Mouse (Mus musculus): ENCODE measurements around the gene Ripply1. TPM values are rescaled to one million over a fixed set of nuclear protein-coding genes. Genes with fewer than 3 reads are reported as not detected.

Gene Ripply1
- polyA plus RNA-seq, 1 experiment from 2014 or later: not detected

DNA sequence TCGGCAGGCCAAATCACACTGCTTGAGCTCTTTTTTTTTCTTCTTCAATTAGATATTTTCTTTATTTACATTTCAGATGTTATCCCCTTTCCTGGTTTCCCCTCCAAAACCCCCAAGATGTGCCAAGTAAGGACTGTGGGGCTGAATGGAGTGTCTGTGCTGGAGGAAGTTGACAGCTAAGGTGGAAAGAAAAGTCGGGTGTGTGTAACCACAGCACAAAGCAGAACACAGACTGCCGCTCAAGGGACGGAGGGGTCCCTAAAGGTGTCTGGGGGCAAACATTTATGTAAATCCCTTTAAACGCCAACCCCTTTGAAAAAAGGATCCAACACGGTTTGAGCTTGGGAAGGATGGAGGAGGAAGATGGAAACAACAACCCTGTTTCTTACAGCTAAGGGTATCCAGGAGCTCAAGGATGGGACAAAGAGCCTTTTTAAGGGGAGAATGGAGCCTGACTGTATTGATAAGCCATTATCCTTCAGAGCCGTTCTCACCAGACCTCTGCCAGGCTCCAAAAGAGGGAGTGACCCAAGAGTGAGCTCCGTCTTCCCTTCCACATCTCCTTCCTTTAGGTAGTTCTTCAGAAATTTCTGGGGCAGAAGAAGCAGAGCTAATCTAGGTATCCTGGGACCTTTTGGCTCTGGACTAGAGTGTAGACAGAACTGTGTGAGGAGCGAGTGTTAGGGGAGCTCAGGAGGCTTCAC, 31.3 kb upstream of the Ripply1 start:
- no peaks in the 10 kb centered on the region for H3K36me3 ChIP-seq (replicated peaks; ENCODE audit: insufficient read depth, low read length)
- H3K27ac ChIP-seq (ENCODE audit: low read depth): peak overlapping the region; percentile 48; the same call in 1 of the 2 replicates
- peak; percentile 73 for ATAC-seq
- H3K27me3 ChIP-seq (ENCODE audit: insufficient read depth, low read length): no peaks in the 10 kb centered on the region
- H3K4me1 ChIP-seq (ENCODE audit: insufficient read depth): peaks cover 21% of the 10 kb centered on the region
- no peak for DNase-seq
- no peak overlapping the region for H3K4me3 ChIP-seq (ENCODE audit: low read depth, low read length)
- 40% methylated on average over 9 of the region's 9 CpGs for WGBS (ENCODE audit: insufficient replicate concordance)
- no peak overlapping the region for H3K9ac ChIP-seq (replicated peaks)
- H3K9me3 ChIP-seq (ENCODE audit: low read length): no peaks in the 10 kb centered on the region
- TF ChIP-seq CTCF (IDR thresholded peaks at IDR 0.05; ENCODE audit: low read depth): no peak
- peak overlapping the region; percentile 29; the same call in 1 of the 2 replicates for H3K4me2 ChIP-seq (ENCODE audit: low read depth, low read length)

DNA sequence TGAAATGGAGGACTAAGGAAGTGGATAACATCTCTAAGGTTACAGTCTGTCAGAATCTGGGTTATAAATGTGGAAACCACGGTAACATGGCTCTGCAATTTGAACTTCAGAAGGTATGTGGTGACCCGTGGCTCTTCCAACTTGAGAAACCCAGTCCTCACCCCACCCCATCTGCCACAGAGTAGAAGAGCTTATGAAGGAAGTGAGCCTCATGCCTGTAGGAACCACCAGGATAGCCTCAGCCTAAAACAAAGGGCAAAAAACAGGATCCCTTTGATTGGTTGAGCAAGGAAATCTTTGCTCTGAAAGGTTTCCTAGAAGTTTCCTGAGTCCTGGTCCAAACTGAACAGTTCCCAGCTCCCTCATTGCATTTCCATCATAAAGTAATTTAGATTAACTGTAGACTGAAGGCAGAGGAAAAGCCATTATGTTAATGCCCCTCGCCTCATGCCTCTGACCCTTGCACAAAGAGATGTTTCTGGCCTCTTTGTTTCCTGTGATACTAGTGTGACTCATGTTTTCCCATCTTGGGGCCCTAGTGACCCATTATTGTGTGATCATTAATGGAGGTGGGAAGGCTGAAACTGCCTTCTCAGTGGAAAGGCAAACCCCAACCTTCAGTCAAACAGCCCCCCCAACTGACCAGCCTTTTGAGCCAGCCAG, 30.6 kb upstream of the Ripply1 start:
- H3K4me3 ChIP-seq (ENCODE audit: low read depth, low read length): no peak overlapping the region
- no peaks in the 10 kb centered on the region for H3K9me3 ChIP-seq (ENCODE audit: low read length)
- TF ChIP-seq EP300 (IDR thresholded peaks at IDR 0.05; ENCODE audit: low read depth) (no peak), CTCF (IDR thresholded peaks at IDR 0.05; ENCODE audit: low read depth) (no peak)
- peaks cover 21% of the 10 kb centered on the region for H3K4me1 ChIP-seq (ENCODE audit: insufficient read depth)
- no peaks in the 10 kb centered on the region for H3K36me3 ChIP-seq (replicated peaks; ENCODE audit: insufficient read depth, low read length)
- DNase-seq: no peak
- H3K27ac ChIP-seq (ENCODE audit: low read depth): no peak overlapping the region
- H3K4me2 ChIP-seq (ENCODE audit: low read depth, low read length): no peak overlapping the region
- no peak overlapping the region for H3K9ac ChIP-seq (replicated peaks)
- H3K27me3 ChIP-seq (ENCODE audit: insufficient read depth, low read length): no peaks in the 10 kb centered on the region
- 51% methylated on average over 3 of the region's 3 CpGs for WGBS (ENCODE audit: insufficient replicate concordance)
- no peak for ATAC-seq

DNA sequence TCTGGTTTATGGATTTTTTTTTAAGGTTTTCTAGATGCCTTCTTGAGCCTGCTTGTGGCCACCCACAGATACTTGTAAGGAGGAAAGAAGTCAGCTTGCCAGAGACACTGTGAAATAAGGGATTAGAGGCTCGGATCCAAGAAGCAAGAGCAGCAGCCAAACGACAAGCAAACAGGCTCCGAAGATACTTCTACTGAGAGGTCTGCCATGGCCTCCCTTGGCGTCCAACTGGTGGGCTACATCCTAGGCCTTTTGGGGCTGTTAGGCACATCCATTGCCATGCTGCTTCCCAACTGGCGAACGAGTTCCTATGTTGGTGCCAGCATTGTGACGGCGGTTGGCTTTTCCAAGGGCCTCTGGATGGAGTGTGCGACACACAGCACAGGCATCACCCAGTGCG, 26.3 kb upstream of the Ripply1 start:
- Histone ChIP-seq H3K36me3 (replicated peaks; ENCODE audit: insufficient read depth, low read length) (no peaks in the 10 kb centered on the region), H3K9me3 (ENCODE audit: low read length) (no peaks in the 10 kb centered on the region), H3K9ac (replicated peaks) (no peak overlapping the region), H3K27ac (ENCODE audit: low read depth) (no peak overlapping the region), H3K27me3 (ENCODE audit: insufficient read depth, low read length) (no peaks in the 10 kb centered on the region), H3K4me2 (ENCODE audit: low read depth, low read length) (no peak overlapping the region), H3K4me3 (ENCODE audit: low read depth, low read length) (no peak overlapping the region), H3K4me1 (ENCODE audit: insufficient read depth) (peaks cover 8% of the 10 kb centered on the region; the same call in 1 of the 2 replicates)
- ATAC-seq (no peak), DNase-seq (no peak)
- TF ChIP-seq CTCF (IDR thresholded peaks at IDR 0.05; ENCODE audit: low read depth) (no peak), EP300 (IDR thresholded peaks at IDR 0.05; ENCODE audit: low read depth) (no peak)
- WGBS (ENCODE audit: insufficient replicate concordance): 85% methylated on average over 10 of the region's 10 CpGs

DNA sequence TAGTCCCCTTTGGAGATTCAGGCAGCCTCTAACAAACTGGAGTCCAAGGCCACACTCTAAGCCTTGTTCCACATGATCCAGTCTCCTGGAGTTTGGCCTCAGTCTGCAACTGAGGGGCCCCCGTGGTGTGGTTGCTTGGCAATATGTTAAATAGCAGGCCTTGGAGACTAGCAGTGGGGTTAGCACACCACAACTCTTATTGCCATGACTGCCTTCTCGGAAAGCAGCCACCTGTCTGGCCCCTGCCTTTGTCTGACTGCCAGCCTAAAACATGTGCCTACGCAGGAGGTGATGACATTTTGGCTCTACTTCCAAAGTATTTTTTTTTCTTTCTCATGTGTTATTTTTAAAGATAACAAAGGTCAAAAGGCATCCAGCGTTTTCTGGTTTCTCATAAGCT, 25.9 kb upstream of the Ripply1 start:
- no peak for TF ChIP-seq CTCF (IDR thresholded peaks at IDR 0.05; ENCODE audit: low read depth)
- no peak for TF ChIP-seq EP300 (IDR thresholded peaks at IDR 0.05; ENCODE audit: low read depth)
- Histone ChIP-seq H3K27me3 (ENCODE audit: insufficient read depth, low read length) (no peaks in the 10 kb centered on the region), H3K27ac (ENCODE audit: low read depth) (peak overlapping the region; percentile 64), H3K9ac (replicated peaks) (no peak overlapping the region), H3K4me3 (ENCODE audit: low read depth, low read length) (no peak overlapping the region), H3K9me3 (ENCODE audit: low read length) (no peaks in the 10 kb centered on the region), H3K36me3 (replicated peaks; ENCODE audit: insufficient read depth, low read length) (no peaks in the 10 kb centered on the region), H3K4me2 (ENCODE audit: low read depth, low read length) (no peak overlapping the region), H3K4me1 (ENCODE audit: insufficient read depth) (peaks cover 4% of the 10 kb centered on the region; the same call in 1 of the 2 replicates)
- ATAC-seq: peak; percentile 80
- 55% methylated on average over 4 of the region's 4 CpGs for WGBS (ENCODE audit: insufficient replicate concordance)
- peak; percentile 19 for DNase-seq

DNA sequence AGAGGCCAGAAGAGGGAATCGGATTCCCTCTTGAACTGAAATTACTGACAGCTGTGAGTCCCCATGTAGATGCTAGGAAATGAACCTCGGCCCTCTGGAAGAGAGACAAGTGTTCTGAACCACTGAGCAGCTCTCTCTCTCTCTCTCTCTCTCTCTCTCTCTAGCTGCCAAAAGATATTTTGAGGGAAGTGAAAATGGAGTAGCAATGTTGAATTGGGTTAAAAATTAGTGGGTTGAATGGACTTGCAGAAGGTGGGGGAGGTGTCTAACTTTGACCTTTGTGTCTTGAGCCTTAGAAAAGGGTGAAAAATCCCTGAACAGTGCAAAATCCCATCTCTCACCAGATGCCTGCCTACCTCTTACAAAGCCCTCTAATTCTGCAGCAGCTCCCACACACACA, 25.2 kb upstream of the Ripply1 start:
- DNase-seq: no peak
- WGBS (ENCODE audit: insufficient replicate concordance): 78% methylated on average over 2 of the region's 2 CpGs

DNA sequence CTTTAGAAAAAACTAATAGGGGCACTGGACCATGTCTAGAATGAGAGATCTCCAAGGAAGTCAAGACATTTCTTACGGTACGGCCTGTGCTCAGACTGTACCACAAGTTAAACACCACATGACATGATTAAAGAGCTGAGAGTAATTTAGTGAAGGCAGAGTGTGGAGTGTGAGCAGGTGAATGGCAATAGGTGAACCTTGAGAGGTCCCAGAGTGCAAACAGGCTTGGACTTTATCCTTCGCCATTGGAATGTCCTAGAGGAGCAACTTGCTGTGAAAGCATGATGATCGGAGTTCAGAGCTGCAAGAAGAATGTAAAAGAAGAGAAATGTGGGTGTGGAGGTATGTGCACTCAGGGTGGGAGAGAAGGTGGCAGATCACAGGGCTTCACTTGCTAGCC, 23.8 kb upstream of the Ripply1 start:
- Histone ChIP-seq H3K4me3 (ENCODE audit: low read depth, low read length) (no peak overlapping the region), H3K27ac (ENCODE audit: low read depth) (no peak overlapping the region), H3K36me3 (replicated peaks; ENCODE audit: insufficient read depth, low read length) (no peaks in the 10 kb centered on the region), H3K9me3 (ENCODE audit: low read length) (no peaks in the 10 kb centered on the region), H3K4me2 (ENCODE audit: low read depth, low read length) (no peak overlapping the region), H3K9ac (replicated peaks) (no peak overlapping the region), H3K27me3 (ENCODE audit: insufficient read depth, low read length) (no peaks in the 10 kb centered on the region), H3K4me1 (ENCODE audit: insufficient read depth) (no peaks in the 10 kb centered on the region)
- ATAC-seq (no peak), DNase-seq (no peak)
- TF ChIP-seq EP300 (IDR thresholded peaks at IDR 0.05; ENCODE audit: low read depth) (no peak), CTCF (IDR thresholded peaks at IDR 0.05; ENCODE audit: low read depth) (no peak)
- 80% methylated on average over 4 of the region's 4 CpGs for WGBS (ENCODE audit: insufficient replicate concordance)

More for the DNA sequence above, 25.2 kb upstream of the Ripply1 start:
- Histone ChIP-seq H3K9ac (replicated peaks) (no peak overlapping the region), H3K9me3 (ENCODE audit: low read length) (no peaks in the 10 kb centered on the region), H3K27ac (ENCODE audit: low read depth) (peak overlapping the region; percentile 64), H3K4me1 (ENCODE audit: insufficient read depth) (no peaks in the 10 kb centered on the region), H3K4me2 (ENCODE audit: low read depth, low read length) (no peak overlapping the region), H3K27me3 (ENCODE audit: insufficient read depth, low read length) (no peaks in the 10 kb centered on the region), H3K4me3 (ENCODE audit: low read depth, low read length) (no peak overlapping the region), H3K36me3 (replicated peaks; ENCODE audit: insufficient read depth, low read length) (no peaks in the 10 kb centered on the region)
- no peak for ATAC-seq
- TF ChIP-seq CTCF (IDR thresholded peaks at IDR 0.05; ENCODE audit: low read depth): no peak
- no peak for TF ChIP-seq EP300 (IDR thresholded peaks at IDR 0.05; ENCODE audit: low read depth)

Data from liver, postnatal 0 days (tissue).